Mouse (Mus musculus): ENCODE results near the gene Cnpy4.
"Not testable (repeated sequence)": the region's sequence is repeated elsewhere in the genome, so short reads cannot be mapped to it uniquely, and the experiment has no call there.

The Cnpy4 gene

DNA sequence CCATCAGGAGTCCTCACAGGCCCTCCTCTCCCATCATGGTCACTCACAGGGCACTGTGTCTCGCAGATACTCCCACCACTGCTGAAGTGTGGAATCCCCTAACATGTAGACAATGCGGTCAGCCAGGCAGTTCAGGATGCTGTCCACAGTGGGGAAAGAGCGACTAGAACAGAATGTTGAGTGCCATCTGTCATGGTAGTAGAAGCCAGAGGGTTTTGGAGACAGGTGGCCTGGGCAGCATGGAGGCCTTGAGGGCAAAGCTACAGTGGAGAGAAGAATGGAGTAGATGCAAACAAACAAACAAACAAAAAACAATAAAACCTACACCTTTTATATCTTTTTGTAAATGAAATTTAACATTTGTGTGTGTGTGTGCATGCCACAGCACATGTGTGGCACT lies 14.8 kb downstream of the Cnpy4 start:
- DNase-seq (ENCODE audit: low spot score) = no peak

- no peak for DNase-seq (ENCODE audit: low spot score)
Observed at GRCm38 (mm10) chr5:138207253-138207652, 20.0 kb downstream of the Cnpy4 start.

DNA sequence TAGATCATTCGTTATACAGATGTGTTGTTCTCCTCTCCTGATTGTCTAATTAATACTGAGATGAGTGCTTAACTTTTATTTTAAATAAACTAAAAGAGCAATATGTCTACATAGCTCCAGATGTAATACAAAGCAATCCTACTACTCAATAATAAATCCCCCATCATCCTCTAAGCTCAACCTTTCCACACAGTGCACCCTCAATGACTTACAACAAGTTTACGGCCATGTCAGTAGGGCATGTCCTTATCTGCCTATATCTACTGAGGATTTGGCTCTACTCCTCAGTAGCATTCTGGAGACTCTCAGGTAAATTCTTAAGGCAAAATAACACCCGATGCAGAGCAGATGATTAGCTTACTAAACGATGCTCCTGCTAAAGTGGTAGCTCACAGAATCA lies 20.6 kb downstream of the Cnpy4 start:
- DNase-seq (ENCODE audit: low spot score) = no peak

GRCm38 (mm10) chr5:138216632-138217031 lies 29.3 kb downstream of the Cnpy4 start:
- not testable (repeated sequence) for DNase-seq (ENCODE audit: low spot score)

- no peak for DNase-seq (ENCODE audit: low spot score)
Observed at GRCm38 (mm10) chr5:138219864-138220263, 32.6 kb downstream of the Cnpy4 start.

- peak; percentile 95 for DNase-seq (ENCODE audit: low spot score)
Observed at GRCm38 (mm10) chr5:138222111-138222510, 34.8 kb downstream of the Cnpy4 start.

- no peak for DNase-seq (ENCODE audit: low spot score)
Observed at GRCm38 (mm10) chr5:138223287-138223686, 36.0 kb downstream of the Cnpy4 start.

- DNase-seq (ENCODE audit: low spot score) = no peak
Observed at GRCm38 (mm10) chr5:138225700-138226099, 38.4 kb downstream of the Cnpy4 start, which contains the start of gene Nxpe5. Nxpe5 (plus strand) TSS chr5:138225898.

GRCm38 (mm10) chr5:138226491-138226890 lies 39.2 kb downstream of the Cnpy4 start:
- no peak for DNase-seq (ENCODE audit: low spot score)

- DNase-seq (ENCODE audit: low spot score) = no peak
Observed at GRCm38 (mm10) chr5:138227367-138227766, 40.1 kb downstream of the Cnpy4 start.

GRCm38 (mm10) chr5:138228026-138228425 lies 40.7 kb downstream of the Cnpy4 start:
- peak; percentile 63 for DNase-seq (ENCODE audit: low spot score)

DNA sequence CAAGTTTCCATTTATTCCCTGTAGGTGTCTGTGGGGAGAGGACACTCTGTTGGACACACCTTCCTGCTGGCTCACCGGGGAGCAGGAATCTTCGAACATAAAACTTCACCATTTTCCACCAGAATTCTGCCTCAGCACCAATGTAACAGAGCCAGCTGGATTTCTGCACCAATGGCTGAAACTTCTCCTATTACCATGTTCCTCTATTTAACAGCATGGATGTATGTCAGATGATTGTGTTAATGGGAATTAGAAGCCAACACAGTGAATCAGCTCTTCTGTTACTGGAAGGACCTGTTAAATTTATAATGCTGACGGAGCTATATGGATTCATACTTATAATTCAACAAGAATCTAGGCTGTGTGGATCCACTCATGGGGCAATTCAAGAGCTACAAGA lies 42.2 kb downstream of the Cnpy4 start:
- no peak for DNase-seq (ENCODE audit: low spot score)

GRCm38 (mm10) chr5:138233778-138234177 lies 46.5 kb downstream of the Cnpy4 start:
- no peak for DNase-seq (ENCODE audit: low spot score)

DNA sequence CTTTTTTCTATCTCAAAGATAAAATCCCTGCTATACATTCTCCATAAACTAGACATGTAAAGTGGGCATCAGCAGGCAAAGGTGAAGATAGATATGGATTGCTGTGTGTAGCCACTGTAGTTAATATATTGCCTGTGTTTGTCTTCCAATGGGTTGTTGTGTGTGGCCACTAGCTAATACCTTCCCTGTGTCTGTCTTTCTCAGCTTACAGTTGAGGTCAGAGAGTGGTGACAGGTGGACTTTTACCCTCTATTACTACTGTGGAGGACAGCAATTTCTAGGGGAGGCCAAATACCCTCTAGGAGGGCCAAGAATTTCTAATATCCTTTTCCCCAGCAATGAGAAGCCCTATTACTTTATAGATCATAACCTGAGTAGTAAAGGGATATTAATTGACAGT lies 46.9 kb downstream of the Cnpy4 start:
- DNase-seq (ENCODE audit: low spot score) = no peak

- DNase-seq (ENCODE audit: low spot score) = no peak
Observed at GRCm38 (mm10) chr5:138241511-138241910, 54.2 kb downstream of the Cnpy4 start.

Measured in testis, postnatal 10 days (tissue).